Mouse (Mus musculus) C2C12 (cell line): ENCODE results near the gene Pkp4. TPM values are rescaled to one million over a fixed set of nuclear protein-coding genes. Genes with fewer than 3 reads are reported as not detected.

ENCODE experiments used
- H3K27me3 ChIP-seq: one replicate; pipeline ENCODE4 v1.6.1; 2011; ENCODE audit not compliant: control insufficient read depth, insufficient read depth, insufficient read length
- H3K36me3 ChIP-seq: one replicate; pipeline ENCODE4 v1.6.1; 2011; ENCODE audit not compliant: control insufficient read depth, insufficient read depth
- H3K4me3 ChIP-seq: one replicate; pipeline ENCODE4 v1.5.1; 2011; ENCODE audit warnings: mild to moderate bottlenecking, control low read depth; ENCODE audit not compliant: poor library complexity, insufficient read depth, severe bottlenecking
- H3K79me2 ChIP-seq: one replicate; pipeline ENCODE4 v1.6.1; 2011; ENCODE audit not compliant: control insufficient read depth, insufficient read depth
- H3K79me3 ChIP-seq: one replicate; pipeline ENCODE4 v1.6.1; 2011; ENCODE audit warnings: low read depth, control low read depth
- H3ac ChIP-seq: one replicate; pipeline ENCODE3; 2011; ENCODE audit warnings: low read depth; ENCODE audit not compliant: control insufficient read depth, insufficient read length
- CEBPB ChIP-seq: IDR thresholded peaks from one replicate; pipeline ENCODE4 v1.6.1; 2011; ENCODE audit warnings: low read depth, mild to moderate bottlenecking, control low read depth, moderate library complexity
- CTCF ChIP-seq: IDR thresholded peaks from one replicate; pipeline ENCODE4 v1.5.1; 2011; ENCODE audit not compliant: control insufficient read depth, insufficient read depth, insufficient read length
- FOSL1 ChIP-seq: IDR thresholded peaks from one replicate; pipeline ENCODE4 v1.8.0; 2011; ENCODE audit warnings: mild to moderate bottlenecking, low read length; ENCODE audit not compliant: poor library complexity, insufficient read depth, severe bottlenecking
- MAX ChIP-seq: IDR thresholded peaks from one replicate; pipeline ENCODE4 v1.6.1; 2011; ENCODE audit warnings: mild to moderate bottlenecking, control low read depth
- MYOD1 ChIP-seq: IDR thresholded peaks from one replicate; pipeline ENCODE4 v1.6.1; 2011; ENCODE audit warnings: low read depth; ENCODE audit not compliant: control insufficient read depth, insufficient read length
- MYOG ChIP-seq: IDR thresholded peaks from one replicate; pipeline ENCODE4 v1.6.1; 2011; ENCODE audit not compliant: control insufficient read depth, insufficient read length; ENCODE audit errors: extremely low read depth
- USF1 ChIP-seq: IDR thresholded peaks from one replicate; pipeline ENCODE4 v1.6.1; 2011; ENCODE audit warnings: low read depth, mild to moderate bottlenecking, control low read depth, moderate library complexity
- polyA plus RNA-seq: library from polyadenylated mRNA; unstranded; fragments of >200 nt; fragmentation: generic; extraction: Trizol; gene quantifications from one replicate; pipeline ENCODE4 v1.2.1, GENCODE M21; 2012; ENCODE audit warnings: missing spikeins

Gene Pkp4
- polyA plus RNA-seq, 1 experiment, result 23.0 TPM

- Histone ChIP-seq H3K79me3 (no peaks in the 10 kb centered on the region), H3K36me3 (no peaks in the 10 kb centered on the region), H3K79me2 (no peaks in the 10 kb centered on the region), H3K27me3 (no peaks in the 10 kb centered on the region), H3ac (no peak overlapping the region), H3K4me3 (no peak overlapping the region)
- TF ChIP-seq CEBPB (no peak), MYOG (no peak), MYOD1 (no peak), USF1 (no peak), CTCF (no peak), MAX (no peak), FOSL1 (no peak)
Measured at GRCm38 (mm10) chr2:59396555-59396954, 235.9 kb downstream of the Pkp4 start.

- Histone ChIP-seq H3K79me2 (no peaks in the 10 kb centered on the region), H3K36me3 (no peaks in the 10 kb centered on the region), H3K27me3 (no peaks in the 10 kb centered on the region), H3ac (no peak overlapping the region), H3K79me3 (no peaks in the 10 kb centered on the region), H3K4me3 (no peak overlapping the region)
- no peak for TF ChIP-seq FOSL1
- TF ChIP-seq MYOG, result no peak
- no peak for TF ChIP-seq MYOD1
- no peak for TF ChIP-seq CEBPB
- TF ChIP-seq MAX, result no peak
- TF ChIP-seq USF1, result no peak
- TF ChIP-seq CTCF, result no peak
Measured at GRCm38 (mm10) chr2:59397531-59397930, 236.9 kb downstream of the Pkp4 start.

GRCm38 (mm10) chr2:59400901-59401378, 240.3 kb downstream of the Pkp4 start:
- no peaks in the 10 kb centered on the region for H3K79me3 ChIP-seq
- H3K27me3 ChIP-seq, result no peaks in the 10 kb centered on the region
- no peak overlapping the region for H3K4me3 ChIP-seq
- no peaks in the 10 kb centered on the region for H3K79me2 ChIP-seq
- TF ChIP-seq FOSL1, result no peak
- TF ChIP-seq CEBPB, result no peak
- no peak for TF ChIP-seq MYOD1
- TF ChIP-seq MAX, result no peak
- no peak for TF ChIP-seq CTCF
- TF ChIP-seq USF1, result no peak
- no peak for TF ChIP-seq MYOG
- H3ac ChIP-seq, result no peak overlapping the region
- H3K36me3 ChIP-seq, result no peaks in the 10 kb centered on the region

- no peaks in the 10 kb centered on the region for H3K79me2 ChIP-seq
- H3K27me3 ChIP-seq, result no peaks in the 10 kb centered on the region
- no peak overlapping the region for H3ac ChIP-seq
- no peaks in the 10 kb centered on the region for H3K79me3 ChIP-seq
- no peak for TF ChIP-seq FOSL1
- no peak for TF ChIP-seq CEBPB
- no peak for TF ChIP-seq MYOD1
- TF ChIP-seq CTCF, result no peak
- no peak for TF ChIP-seq MAX
- no peak for TF ChIP-seq MYOG
- no peak for TF ChIP-seq USF1
- no peak overlapping the region for H3K4me3 ChIP-seq
- no peaks in the 10 kb centered on the region for H3K36me3 ChIP-seq
Measured at GRCm38 (mm10) chr2:59401841-59402461, 241.3 kb downstream of the Pkp4 start.

- Histone ChIP-seq H3K4me3 (no peak overlapping the region), H3K36me3 (no peaks in the 10 kb centered on the region)
- TF ChIP-seq MYOD1 (no peak), CTCF (no peak), USF1 (no peak), MAX (no peak), CEBPB (no peak), MYOG (no peak), FOSL1 (no peak)
Measured at GRCm38 (mm10) chr2:59404022-59404421, 243.4 kb downstream of the Pkp4 start.

More at GRCm38 (mm10) chr2:59404022-59404421, 243.4 kb downstream of the Pkp4 start:
- H3ac ChIP-seq, result no peak overlapping the region
- H3K79me3 ChIP-seq, result no peaks in the 10 kb centered on the region
- H3K79me2 ChIP-seq, result no peaks in the 10 kb centered on the region
- H3K27me3 ChIP-seq, result no peaks in the 10 kb centered on the region

Other genes starting within 250 kb of the Pkp4 start
- gene Ccdc148, start 167 bp upstream of the Pkp4 start, polyA plus RNA-seq, result 0.02 TPM